Mouse (Mus musculus): ENCODE measurements at regions not wholly inside any gene's neighbourhood (a gene's known extent, or its start where the extent isn't known, plus 50 kb on each side); places are given as distances from the start of the nearest gene placed in this dataset.

GRCm38 (mm10) chr11:57904216-57904615, 71.6 kb upstream of the Hand1 start:
- DNase-seq (ENCODE audit: low spot score), result no peak

- no peak for DNase-seq (ENCODE audit: low spot score)
Observed at GRCm38 (mm10) chr11:57899335-57899734, 66.7 kb upstream of the Hand1 start.

GRCm38 (mm10) chr11:57895497-57895896, 62.9 kb upstream of the Hand1 start:
- no peak for DNase-seq (ENCODE audit: low spot score)

- DNase-seq (ENCODE audit: low spot score), result no peak
Observed at GRCm38 (mm10) chr11:57882736-57883635, 50.4 kb upstream of the Hand1 start.

All from thymus, postnatal 0 days (tissue).